Mouse (Mus musculus) intestine, embryonic 15.5 days (tissue): ENCODE measurements at regions not wholly inside any gene's neighbourhood (a gene's known extent, or its start where the extent isn't known, plus 50 kb on each side); places are given as distances from the start of the nearest gene placed in this dataset.

Experiments used
- ATAC-seq: fragments of 200-750 bp; cut with Nextera tagmentation; 2 replicates; pipeline ENCODE4 v1.8.0; 2017; ENCODE audit warnings: moderate TSS enrichment, moderate library complexity
- H3K27ac ChIP-seq: fragments of 300-500 bp; sonication (generic); 2 replicates; pipeline ENCODE4 v1.5.1; 2015; ENCODE audit warnings: mild to moderate bottlenecking, inconsistent platforms
- H3K27me3 ChIP-seq: fragments of 300-500 bp; sonication (generic); replicated peaks from 2 replicates; pipeline ENCODE4 v1.6.1; 2015; ENCODE audit warnings: inconsistent platforms
- H3K36me3 ChIP-seq: fragments of 300-500 bp; sonication (generic); 2 replicates; pipeline ENCODE4 v1.6.1; 2015; ENCODE audit warnings: inconsistent platforms
- H3K4me1 ChIP-seq: fragments of 300-500 bp; sonication (generic); replicated peaks from 2 replicates; pipeline ENCODE4 v1.6.1; 2015; ENCODE audit warnings: inconsistent platforms
- H3K4me2 ChIP-seq: fragments of 300-500 bp; sonication (generic); replicated peaks from 2 replicates; pipeline ENCODE4 v1.6.1; 2015; ENCODE audit warnings: mild to moderate bottlenecking, inconsistent platforms
- H3K4me3 ChIP-seq: fragments of 300-500 bp; sonication (generic); replicated peaks from 2 replicates; pipeline ENCODE4 v1.5.1; 2015; ENCODE audit warnings: inconsistent platforms
- H3K9ac ChIP-seq: fragments of 300-500 bp; sonication (generic); 2 replicates; pipeline ENCODE4 v1.6.1; 2015; ENCODE audit warnings: inconsistent platforms
- H3K9me3 ChIP-seq: fragments of 300-500 bp; sonication (generic); 2 replicates; pipeline ENCODE4 v1.6.1; 2016; ENCODE audit warnings: inconsistent platforms
- WGBS: fragments of 180-500 bp; shearing (Covaris S2); methylation state at CpG from one replicate; pipeline ENCODE4 v1.1.7; 2015; 5-methylcytosine and 5-hydroxymethylcytosine counted together

DNA sequence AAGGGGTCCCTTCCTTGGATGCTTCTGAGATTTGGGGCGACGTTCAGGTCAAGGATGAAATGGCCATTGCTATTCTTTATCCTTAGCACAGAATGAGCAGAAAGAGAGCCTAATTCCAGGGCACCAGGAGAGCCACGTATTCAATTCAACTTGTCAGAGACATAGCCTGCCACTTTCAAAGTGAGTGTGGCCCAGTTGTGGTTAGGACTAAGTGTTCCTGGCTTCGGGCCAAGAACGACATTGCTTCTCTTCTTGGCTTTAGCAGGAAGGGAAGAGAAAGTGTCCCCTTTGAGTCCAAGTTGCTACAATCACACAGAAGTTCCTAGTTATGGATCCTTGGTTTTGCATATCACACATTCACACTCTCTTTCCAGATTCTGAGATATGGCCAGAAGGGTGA lies 964.0 kb downstream of the Epha4 start:
- Histone ChIP-seq H3K4me1 (no peaks in the 10 kb centered on the region), H3K27me3 (no peaks in the 10 kb centered on the region), H3K9me3 (no peaks in the 10 kb centered on the region), H3K27ac (no peak overlapping the region), H3K4me3 (no peak overlapping the region), H3K9ac (no peak overlapping the region), H3K36me3 (no peaks in the 10 kb centered on the region), H3K4me2 (no peak overlapping the region)
- 69% methylated on average over 5 of the region's 5 CpGs for WGBS
- ATAC-seq = no peak

DNA sequence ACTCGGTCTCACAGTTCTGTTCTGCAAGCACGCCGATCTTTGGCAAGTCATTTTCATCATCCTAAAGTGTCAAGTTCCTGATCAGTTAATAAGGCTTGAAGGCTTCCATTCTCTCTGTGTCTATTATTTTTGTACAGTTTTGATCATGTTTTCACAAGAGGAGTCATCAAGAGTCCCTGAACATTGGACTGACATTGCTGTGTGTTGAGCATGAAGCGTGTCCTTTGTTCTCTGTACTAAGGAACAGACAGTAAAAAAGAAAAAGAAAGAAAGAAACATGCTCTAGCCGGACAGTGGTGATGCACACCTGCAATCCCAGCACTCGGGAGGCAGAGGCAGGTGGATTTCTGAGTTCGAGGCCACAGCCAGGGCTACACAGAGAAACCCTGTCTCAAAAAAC lies 955.4 kb downstream of the Epha4 start:
- H3K9ac ChIP-seq = no peak overlapping the region
- H3K27ac ChIP-seq = no peak overlapping the region
- H3K9me3 ChIP-seq = no peaks in the 10 kb centered on the region
- 87% methylated on average over 7 of the region's 7 CpGs for WGBS
- no peaks in the 10 kb centered on the region for H3K27me3 ChIP-seq
- H3K4me2 ChIP-seq = no peak overlapping the region
- no peak for ATAC-seq
- H3K4me3 ChIP-seq = no peak overlapping the region
- H3K36me3 ChIP-seq = no peaks in the 10 kb centered on the region
- no peaks in the 10 kb centered on the region; the same call in 1 of the 2 replicates for H3K4me1 ChIP-seq

DNA sequence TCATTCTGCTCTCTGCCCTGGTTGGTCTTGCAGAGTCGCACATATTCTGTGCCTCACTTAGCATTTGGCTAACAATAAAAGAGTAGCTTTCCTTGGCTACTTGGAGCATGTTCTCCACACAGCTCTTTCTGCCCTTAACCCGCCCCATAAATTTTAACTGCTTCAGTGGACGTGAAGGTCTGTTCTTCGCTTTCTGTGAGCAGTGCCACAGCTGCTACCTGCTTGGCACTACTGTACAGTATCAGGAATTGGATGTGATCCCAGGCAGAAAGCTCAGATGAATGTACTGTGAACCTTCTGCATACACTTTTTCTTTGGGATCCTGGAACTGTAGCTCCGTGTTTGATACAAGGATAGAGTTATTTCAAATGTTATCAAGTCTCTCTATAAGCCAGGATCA lies 939.4 kb downstream of the Epha4 start:
- ATAC-seq = no peak
- WGBS = 66% methylated on average over 5 of the region's 5 CpGs
- Histone ChIP-seq H3K27me3 (no peaks in the 10 kb centered on the region), H3K36me3 (no peaks in the 10 kb centered on the region), H3K4me3 (no peak overlapping the region), H3K4me1 (no peaks in the 10 kb centered on the region), H3K9ac (no peak overlapping the region), H3K4me2 (no peak overlapping the region), H3K27ac (no peak overlapping the region), H3K9me3 (no peaks in the 10 kb centered on the region)

DNA sequence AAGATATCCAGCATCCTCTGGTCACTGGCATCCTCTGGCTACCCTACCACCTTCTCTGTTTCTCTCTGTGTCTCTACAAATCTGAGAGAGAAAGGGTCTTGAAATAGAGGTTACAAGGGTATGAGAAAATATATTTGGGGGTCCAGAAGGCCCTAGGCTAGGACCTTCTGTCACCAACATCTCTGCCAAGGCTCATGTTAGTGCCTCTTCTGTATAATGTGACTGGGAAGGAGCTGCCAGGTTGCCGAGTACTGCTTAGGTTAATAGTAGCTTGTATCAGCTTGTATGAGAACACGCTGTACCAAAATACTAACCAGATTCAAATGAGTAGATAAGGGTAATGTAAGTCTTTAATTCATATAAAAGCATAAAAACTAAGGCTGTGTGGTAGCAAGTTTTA lies 929.0 kb downstream of the Epha4 start:
- no peak overlapping the region for H3K4me3 ChIP-seq
- ATAC-seq = no peak
- no peak overlapping the region for H3K9ac ChIP-seq
- no peaks in the 10 kb centered on the region for H3K4me1 ChIP-seq
- no peaks in the 10 kb centered on the region for H3K9me3 ChIP-seq
- no peak overlapping the region for H3K4me2 ChIP-seq
- no peak overlapping the region for H3K27ac ChIP-seq
- WGBS = 95% methylated on average over 2 of the region's 2 CpGs
- no peaks in the 10 kb centered on the region for H3K27me3 ChIP-seq
- H3K36me3 ChIP-seq = no peaks in the 10 kb centered on the region

DNA sequence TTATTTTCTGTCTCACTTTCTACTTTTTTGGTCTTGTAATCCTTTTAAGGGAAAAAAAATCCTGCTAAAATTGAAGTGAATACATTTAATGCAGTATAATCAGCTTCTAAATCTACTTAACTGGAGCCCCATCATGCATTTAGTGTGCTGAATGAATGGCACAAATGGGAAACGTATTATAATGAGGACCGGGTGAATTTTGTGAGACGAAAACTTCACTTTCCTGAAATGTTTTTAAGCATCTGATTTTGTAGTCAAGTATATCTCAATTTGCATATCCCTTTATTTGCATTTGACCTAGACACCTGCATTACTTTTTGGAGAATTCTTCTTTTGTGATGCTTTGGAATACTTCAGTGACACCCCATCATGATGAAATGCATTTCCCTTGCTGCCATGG lies 889.1 kb downstream of the Epha4 start:
- no peak overlapping the region for H3K4me3 ChIP-seq
- no peak overlapping the region for H3K27ac ChIP-seq
- H3K36me3 ChIP-seq = no peaks in the 10 kb centered on the region
- no peak overlapping the region for H3K9ac ChIP-seq
- H3K4me1 ChIP-seq = no peaks in the 10 kb centered on the region
- no peaks in the 10 kb centered on the region for H3K27me3 ChIP-seq
- no peaks in the 10 kb centered on the region for H3K9me3 ChIP-seq
- no peak for ATAC-seq
- no peak overlapping the region for H3K4me2 ChIP-seq
- WGBS = 86% methylated on average over 3 of the region's 3 CpGs

DNA sequence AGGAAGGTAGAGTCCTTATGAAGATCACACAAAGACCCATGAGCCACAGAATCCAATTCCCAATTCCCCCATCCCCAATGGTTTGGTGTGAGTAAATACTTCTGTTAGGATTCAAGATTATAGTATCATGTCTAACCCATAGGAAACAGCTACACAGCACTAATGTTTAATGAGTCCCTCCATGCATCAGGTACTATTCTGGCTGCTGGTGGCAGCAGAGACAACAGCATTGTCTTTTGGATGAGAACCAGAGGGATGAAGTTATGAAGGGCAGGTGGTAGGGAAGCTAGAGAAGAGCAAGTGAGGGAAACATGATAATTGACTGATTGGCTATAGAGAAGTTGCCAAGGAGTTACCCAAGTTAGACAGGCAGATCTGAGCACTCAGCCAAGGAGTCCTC lies 885.0 kb downstream of the Epha4 start:
- H3K36me3 ChIP-seq = no peaks in the 10 kb centered on the region
- H3K9me3 ChIP-seq = no peaks in the 10 kb centered on the region
- no peaks in the 10 kb centered on the region for H3K4me1 ChIP-seq
- H3K9ac ChIP-seq = no peak overlapping the region
- no peak for ATAC-seq
- H3K4me2 ChIP-seq = no peak overlapping the region
- no peaks in the 10 kb centered on the region for H3K27me3 ChIP-seq
- no peak overlapping the region for H3K4me3 ChIP-seq
- H3K27ac ChIP-seq = no peak overlapping the region

DNA sequence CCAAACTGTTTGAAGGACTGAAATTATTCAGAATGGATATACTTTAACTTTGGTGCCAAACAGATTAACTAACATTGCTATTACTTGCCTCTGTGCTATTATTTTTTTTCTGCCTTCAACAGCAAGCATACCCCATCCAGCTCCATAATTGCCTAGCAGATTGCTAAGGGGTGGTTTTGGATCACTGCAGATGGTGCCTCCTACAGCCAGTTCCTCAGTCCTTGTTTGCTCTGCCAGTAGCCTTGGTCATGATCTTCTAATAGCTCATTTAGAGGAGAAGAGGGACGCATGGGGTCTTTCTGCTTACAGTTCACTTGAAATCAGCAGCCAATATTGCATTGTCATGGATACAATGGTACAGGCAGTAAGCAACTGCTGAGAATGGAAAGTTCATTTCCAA lies 880.8 kb downstream of the Epha4 start:
- no peak for ATAC-seq
- H3K9ac ChIP-seq = no peak overlapping the region
- H3K27ac ChIP-seq = no peak overlapping the region
- H3K27me3 ChIP-seq = no peaks in the 10 kb centered on the region
- H3K36me3 ChIP-seq = no peaks in the 10 kb centered on the region
- WGBS = 86% methylated on average over 1 of the region's 1 CpGs
- no peak overlapping the region for H3K4me3 ChIP-seq
- H3K4me1 ChIP-seq = no peaks in the 10 kb centered on the region
- H3K9me3 ChIP-seq = no peaks in the 10 kb centered on the region
- H3K4me2 ChIP-seq = no peak overlapping the region

DNA sequence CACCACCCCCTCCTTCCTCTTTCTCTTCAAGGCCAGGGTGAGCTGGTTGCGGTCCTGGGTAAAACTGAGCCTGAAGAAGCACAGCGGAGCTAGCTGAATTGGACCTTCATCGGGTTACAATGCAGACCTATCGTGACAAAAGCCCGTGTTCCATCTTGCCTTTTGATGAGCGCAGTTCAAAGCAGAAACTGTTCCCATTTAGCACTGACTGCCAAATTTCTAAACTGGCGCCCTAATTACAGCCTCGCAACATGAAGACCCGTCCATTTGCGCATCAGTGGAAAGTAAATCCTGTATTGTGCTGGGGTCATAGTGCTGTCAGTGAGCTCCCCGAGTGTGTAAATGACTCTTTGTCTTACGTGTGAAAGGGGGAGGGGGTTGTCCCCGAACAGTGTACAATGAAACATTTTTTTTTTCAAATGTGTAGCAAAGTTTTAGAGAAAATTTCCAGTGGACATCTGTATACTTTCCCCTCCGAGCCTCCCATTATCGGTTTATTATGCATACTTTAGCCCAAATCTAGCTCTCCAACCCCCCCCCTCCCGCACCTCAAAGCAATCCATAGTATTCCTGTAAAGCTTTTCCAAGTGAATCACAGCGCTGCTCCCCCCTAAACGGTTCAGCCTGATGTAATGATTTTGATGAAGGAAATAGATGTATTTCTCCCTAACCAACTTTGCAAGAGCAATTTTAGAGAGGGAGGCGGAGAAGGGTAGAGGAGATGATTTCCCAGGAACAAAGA lies 877.4 kb downstream of the Epha4 start:
- Histone ChIP-seq H3K27ac (no peak overlapping the region), H3K4me1 (no peaks in the 10 kb centered on the region), H3K36me3 (no peaks in the 10 kb centered on the region), H3K4me2 (no peak overlapping the region), H3K9ac (no peak overlapping the region), H3K4me3 (no peak overlapping the region), H3K27me3 (no peaks in the 10 kb centered on the region), H3K9me3 (no peaks in the 10 kb centered on the region)
- no peak for ATAC-seq
- WGBS = 81% methylated on average over 19 of the region's 19 CpGs

DNA sequence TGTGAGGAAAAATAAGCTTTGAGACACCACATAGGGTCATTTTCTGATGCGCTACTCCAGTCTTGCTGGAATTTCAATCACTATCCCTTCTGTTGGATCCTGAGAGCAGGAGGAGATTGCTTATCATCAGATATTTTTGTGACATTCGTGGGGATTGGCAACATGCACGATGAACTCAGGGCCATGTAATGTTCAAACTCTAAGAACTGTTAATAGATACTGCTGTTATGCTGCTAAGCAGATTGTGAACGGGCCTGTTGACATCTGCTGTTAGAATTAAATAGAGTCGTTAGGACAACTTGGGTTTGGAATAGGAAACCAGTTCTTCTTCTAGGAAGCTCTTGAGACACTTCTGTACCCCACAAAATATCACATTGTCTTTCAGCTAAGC lies 876.9 kb downstream of the Epha4 start:
- Histone ChIP-seq H3K4me2 (no peak overlapping the region), H3K27me3 (no peaks in the 10 kb centered on the region), H3K36me3 (no peaks in the 10 kb centered on the region), H3K4me3 (no peak overlapping the region), H3K4me1 (no peaks in the 10 kb centered on the region), H3K9ac (no peak overlapping the region), H3K9me3 (no peaks in the 10 kb centered on the region), H3K27ac (no peak overlapping the region)
- WGBS = 83% methylated on average over 5 of the region's 5 CpGs
- ATAC-seq = no peak

DNA sequence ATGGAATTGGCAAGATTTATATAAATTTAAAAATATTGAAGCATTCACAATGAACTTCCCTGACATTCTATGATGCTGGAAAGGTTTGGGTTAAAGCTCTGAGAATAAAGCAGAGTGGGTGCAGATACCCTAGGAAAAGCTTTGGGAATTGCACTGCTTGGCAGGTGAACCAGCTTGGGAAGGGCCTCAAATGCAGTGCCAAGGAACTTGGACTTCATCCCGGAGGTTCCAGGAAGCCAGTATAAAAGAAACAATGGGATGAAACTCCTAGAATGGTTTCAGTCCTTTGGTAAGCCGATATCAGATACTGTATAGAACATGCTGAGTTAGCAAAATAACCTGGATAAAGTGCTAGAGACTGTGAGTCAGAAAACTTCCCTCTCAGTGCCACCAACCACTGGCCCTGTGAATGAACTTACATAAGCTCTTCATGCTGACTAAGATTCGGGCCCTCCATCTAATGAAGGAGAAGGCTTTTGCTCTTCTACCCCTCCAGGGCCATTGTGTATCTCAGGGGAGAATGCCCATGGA lies 873.6 kb downstream of the Epha4 start:
- H3K4me2 ChIP-seq = no peak overlapping the region
- 80% methylated on average over 3 of the region's 3 CpGs for WGBS
- H3K36me3 ChIP-seq = no peaks in the 10 kb centered on the region
- no peaks in the 10 kb centered on the region for H3K27me3 ChIP-seq
- H3K9me3 ChIP-seq = no peaks in the 10 kb centered on the region
- no peak overlapping the region for H3K9ac ChIP-seq
- H3K4me1 ChIP-seq = no peaks in the 10 kb centered on the region
- no peak overlapping the region for H3K4me3 ChIP-seq
- no peak for ATAC-seq
- no peak overlapping the region for H3K27ac ChIP-seq

DNA sequence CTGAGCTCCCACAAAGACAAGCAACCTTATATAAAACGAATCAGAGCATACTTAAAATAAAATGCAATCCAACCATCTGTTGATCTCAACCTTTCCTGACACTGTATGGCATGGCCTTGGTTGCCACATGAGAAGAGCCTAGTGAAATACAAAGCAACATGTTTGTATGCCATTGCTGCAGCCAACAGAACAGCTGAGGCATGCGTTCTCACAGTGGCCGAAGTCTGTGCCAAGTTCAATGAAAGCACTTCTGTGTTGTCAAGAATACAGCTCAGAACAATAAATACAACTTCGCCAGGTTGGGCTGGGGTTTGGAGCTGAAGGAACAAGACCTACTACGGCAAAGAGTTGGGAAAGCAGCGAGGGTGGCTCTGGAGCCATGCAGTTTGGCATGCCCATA lies 872.2 kb downstream of the Epha4 start:
- H3K36me3 ChIP-seq = no peaks in the 10 kb centered on the region
- no peaks in the 10 kb centered on the region for H3K27me3 ChIP-seq
- no peak overlapping the region for H3K27ac ChIP-seq
- no peaks in the 10 kb centered on the region for H3K4me1 ChIP-seq
- no peak overlapping the region for H3K4me2 ChIP-seq
- H3K4me3 ChIP-seq = no peak overlapping the region
- no peak overlapping the region for H3K9ac ChIP-seq
- no peaks in the 10 kb centered on the region for H3K9me3 ChIP-seq
- ATAC-seq = no peak
- WGBS = 85% methylated on average over 6 of the region's 6 CpGs

DNA sequence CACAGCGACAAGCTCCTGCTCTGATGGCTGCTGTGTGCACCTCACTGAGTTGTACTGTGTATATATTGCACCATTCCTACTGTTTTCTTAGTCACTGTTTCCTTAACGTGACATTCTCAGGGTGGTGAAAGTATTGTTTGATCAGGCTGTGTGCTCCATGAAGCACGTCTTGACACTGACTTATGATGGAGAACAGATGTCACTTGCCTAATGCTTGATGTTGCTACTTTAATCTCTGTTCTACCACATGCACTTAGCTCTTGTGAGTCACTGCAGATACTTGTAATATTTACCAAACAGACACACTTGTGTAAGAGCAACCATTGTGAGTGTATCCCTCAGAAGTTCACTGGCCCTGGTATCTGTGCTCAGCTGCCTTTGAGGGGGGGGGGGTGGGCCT lies 870.0 kb downstream of the Epha4 start:
- Histone ChIP-seq H3K9ac (no peak overlapping the region), H3K4me1 (no peaks in the 10 kb centered on the region), H3K27ac (no peak overlapping the region), H3K4me2 (no peak overlapping the region), H3K9me3 (no peaks in the 10 kb centered on the region), H3K27me3 (no peaks in the 10 kb centered on the region), H3K36me3 (no peaks in the 10 kb centered on the region), H3K4me3 (no peak overlapping the region)
- 49% methylated on average over 3 of the region's 3 CpGs for WGBS
- ATAC-seq = no peak

DNA sequence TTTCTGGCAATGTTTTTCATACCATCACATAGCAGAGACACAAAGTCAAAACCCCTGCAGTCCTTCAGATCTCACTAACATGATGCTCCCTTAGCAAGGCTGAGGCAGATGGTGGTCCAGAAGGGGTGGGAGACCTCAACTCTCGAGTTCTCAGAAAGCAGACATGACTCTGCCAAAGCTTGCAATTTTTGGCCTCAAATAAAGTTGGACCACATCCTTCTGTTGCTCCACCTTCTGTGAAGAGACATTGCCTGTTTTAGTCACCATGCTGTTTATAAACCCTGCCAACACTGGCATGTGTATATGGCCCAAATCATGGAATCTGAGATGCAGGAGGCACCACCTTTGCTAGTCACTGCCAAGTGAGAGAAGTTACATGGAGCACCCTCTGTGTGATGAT lies 860.1 kb downstream of the Epha4 start:
- no peak overlapping the region for H3K9ac ChIP-seq
- H3K4me1 ChIP-seq = no peaks in the 10 kb centered on the region
- no peak for ATAC-seq
- no peak overlapping the region for H3K4me2 ChIP-seq
- H3K9me3 ChIP-seq = no peaks in the 10 kb centered on the region
- WGBS = 71% methylated on average over 1 of the region's 1 CpGs
- H3K27ac ChIP-seq = no peak overlapping the region
- H3K36me3 ChIP-seq = no peaks in the 10 kb centered on the region
- no peak overlapping the region for H3K4me3 ChIP-seq
- H3K27me3 ChIP-seq = no peaks in the 10 kb centered on the region
